Comparison of ENCODE assay signal across 32 mouse cellular contexts in the genomic region with DNA sequence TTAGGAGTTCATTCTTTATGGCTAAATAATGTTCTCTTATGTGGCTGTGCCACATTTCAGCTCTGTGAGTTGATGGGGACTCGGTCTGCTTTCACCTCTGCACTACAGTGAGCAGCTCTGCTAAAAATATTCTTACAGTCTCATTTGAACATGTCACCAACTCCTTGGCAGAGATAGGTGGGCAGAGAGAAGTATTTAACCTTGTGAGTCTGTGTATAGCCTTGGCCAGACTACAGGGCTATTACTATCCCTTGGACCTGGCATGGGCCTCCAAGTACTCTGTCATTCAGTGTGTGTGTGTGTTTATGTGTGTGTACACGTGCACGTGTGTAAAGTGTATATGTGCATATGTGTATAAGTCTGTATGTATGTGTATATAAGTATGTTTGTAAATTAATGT. TPM values are rescaled to one million over a fixed set of nuclear protein-coding genes. Genes with fewer than 3 reads are reported as not detected.
"Had no signal": no experiment of that assay in that cellular context is flagged by ENCODE, and none has a peak within 500 bp of the region (broad histone marks: within the 10 kb centered on the region; RNA-seq: fewer than 3 reads in every experiment).

No protein-coding gene starts in this region.

RNA-seq across cellular contexts. Expression of a gene that starts 1.1 kb away (rescaled TPM):
- total RNA-seq: common myeloid progenitor, adult 5-6 weeks; forebrain, postnatal 0 days; gastrocnemius, adult 18-20 months; gastrocnemius, adult 2 months; gastrocnemius, adult 8-10 months; gastrocnemius, postnatal 10 days; gastrocnemius, postnatal 14 days; gastrocnemius, postnatal 25 days; gastrocnemius, postnatal 36 days; gastrocnemius, postnatal 4 days; granulocyte monocyte progenitor cell, adult 5-6 weeks; heart, adult 18-20 months; heart, adult 2 months; heart, adult 8-10 months had no signal
- polyA plus RNA-seq: cerebellum, adult 2 months; cortical plate, adult 2 months; embryonic facial prominence, embryonic 10.5 days; embryonic facial prominence, embryonic 11.5 days; embryonic facial prominence, embryonic 12.5 days; embryonic facial prominence, embryonic 13.5 days; embryonic facial prominence, embryonic 14.5 days; embryonic facial prominence, embryonic 15.5 days; erythroblast, embryonic 14.5 days; forebrain, embryonic 10.5 days; forebrain, embryonic 11.5 days; forebrain, embryonic 12.5 days; forebrain, embryonic 13.5 days; forebrain, embryonic 14.5 days; forebrain, embryonic 15.5 days; forebrain, embryonic 16.5 days; forebrain, postnatal 0 days; frontal cortex, adult 2 months; gonadal fat pad, adult 2 months; heart, adult 2 months had no signal

RNA-seq across cellular contexts. Expression of a gene that starts 4.6 kb away (rescaled TPM):
- total RNA-seq: common myeloid progenitor, adult 5-6 weeks; forebrain, postnatal 0 days; gastrocnemius, adult 18-20 months; gastrocnemius, adult 2 months; gastrocnemius, adult 8-10 months; gastrocnemius, postnatal 10 days; gastrocnemius, postnatal 14 days; gastrocnemius, postnatal 25 days; gastrocnemius, postnatal 36 days; gastrocnemius, postnatal 4 days; granulocyte monocyte progenitor cell, adult 5-6 weeks; heart, adult 18-20 months; heart, adult 2 months; heart, adult 8-10 months had no signal
- polyA plus RNA-seq: cerebellum, adult 2 months; cortical plate, adult 2 months; embryonic facial prominence, embryonic 10.5 days; embryonic facial prominence, embryonic 11.5 days; embryonic facial prominence, embryonic 12.5 days; embryonic facial prominence, embryonic 13.5 days; embryonic facial prominence, embryonic 14.5 days; embryonic facial prominence, embryonic 15.5 days; erythroblast, embryonic 14.5 days; forebrain, embryonic 10.5 days; forebrain, embryonic 11.5 days; forebrain, embryonic 12.5 days; forebrain, embryonic 13.5 days; forebrain, embryonic 14.5 days; forebrain, embryonic 15.5 days; forebrain, embryonic 16.5 days; forebrain, postnatal 0 days; frontal cortex, adult 2 months; gonadal fat pad, adult 2 months; heart, adult 2 months had no signal

RNA-seq across cellular contexts. Expression of a gene that starts 6.7 kb away (rescaled TPM):
- total RNA-seq: common myeloid progenitor, adult 5-6 weeks; forebrain, postnatal 0 days; gastrocnemius, adult 18-20 months; gastrocnemius, adult 2 months; gastrocnemius, adult 8-10 months; gastrocnemius, postnatal 10 days; gastrocnemius, postnatal 14 days; gastrocnemius, postnatal 25 days; gastrocnemius, postnatal 36 days; gastrocnemius, postnatal 4 days; granulocyte monocyte progenitor cell, adult 5-6 weeks; heart, adult 18-20 months; heart, adult 2 months; heart, adult 8-10 months had no signal
- polyA plus RNA-seq: cerebellum, adult 2 months; cortical plate, adult 2 months; embryonic facial prominence, embryonic 10.5 days; embryonic facial prominence, embryonic 11.5 days; embryonic facial prominence, embryonic 12.5 days; embryonic facial prominence, embryonic 13.5 days; embryonic facial prominence, embryonic 14.5 days; erythroblast, embryonic 14.5 days; forebrain, embryonic 10.5 days; forebrain, embryonic 11.5 days; forebrain, embryonic 12.5 days; forebrain, embryonic 13.5 days; forebrain, embryonic 14.5 days; forebrain, embryonic 15.5 days; forebrain, embryonic 16.5 days; forebrain, postnatal 0 days; frontal cortex, adult 2 months; gonadal fat pad, adult 2 months; heart, adult 2 months had no signal

RNA-seq across cellular contexts. Expression of a gene that starts 11.5 kb away (rescaled TPM):
- total RNA-seq: common myeloid progenitor, adult 5-6 weeks; forebrain, postnatal 0 days; gastrocnemius, adult 18-20 months; gastrocnemius, adult 2 months; gastrocnemius, adult 8-10 months; gastrocnemius, postnatal 10 days; gastrocnemius, postnatal 14 days; gastrocnemius, postnatal 25 days; gastrocnemius, postnatal 36 days; gastrocnemius, postnatal 4 days; granulocyte monocyte progenitor cell, adult 5-6 weeks; heart, adult 18-20 months; heart, adult 2 months; heart, adult 8-10 months had no signal
- polyA plus RNA-seq: cerebellum, adult 2 months; cortical plate, adult 2 months; embryonic facial prominence, embryonic 10.5 days; embryonic facial prominence, embryonic 11.5 days; embryonic facial prominence, embryonic 12.5 days; embryonic facial prominence, embryonic 13.5 days; embryonic facial prominence, embryonic 14.5 days; erythroblast, embryonic 14.5 days; forebrain, embryonic 10.5 days; forebrain, embryonic 11.5 days; forebrain, embryonic 12.5 days; forebrain, embryonic 13.5 days; forebrain, embryonic 14.5 days; forebrain, embryonic 15.5 days; forebrain, embryonic 16.5 days; forebrain, postnatal 0 days; frontal cortex, adult 2 months; gonadal fat pad, adult 2 months; heart, adult 2 months had no signal

RNA-seq across cellular contexts. Expression of a gene that starts 12.3 kb away (rescaled TPM):
- total RNA-seq: common myeloid progenitor, adult 5-6 weeks; forebrain, postnatal 0 days; gastrocnemius, adult 18-20 months; gastrocnemius, adult 2 months; gastrocnemius, adult 8-10 months; gastrocnemius, postnatal 10 days; gastrocnemius, postnatal 14 days; gastrocnemius, postnatal 25 days; gastrocnemius, postnatal 36 days; gastrocnemius, postnatal 4 days; granulocyte monocyte progenitor cell, adult 5-6 weeks; heart, adult 18-20 months; heart, adult 2 months; heart, adult 8-10 months had no signal
- polyA plus RNA-seq: cerebellum, adult 2 months; cortical plate, adult 2 months; embryonic facial prominence, embryonic 10.5 days; embryonic facial prominence, embryonic 11.5 days; embryonic facial prominence, embryonic 12.5 days; embryonic facial prominence, embryonic 13.5 days; embryonic facial prominence, embryonic 14.5 days; embryonic facial prominence, embryonic 15.5 days; erythroblast, embryonic 14.5 days; forebrain, embryonic 10.5 days; forebrain, embryonic 11.5 days; forebrain, embryonic 12.5 days; forebrain, embryonic 13.5 days; forebrain, embryonic 14.5 days; forebrain, embryonic 15.5 days; forebrain, embryonic 16.5 days; forebrain, postnatal 0 days; frontal cortex, adult 2 months; gonadal fat pad, adult 2 months; heart, adult 2 months had no signal
